Mouse (Mus musculus): ENCODE data around the gene Cpa3.
A peak's percentile ranks its signal among the peaks of the same experiment; 100 is the strongest.

The Cpa3 gene

GRCm38 (mm10) chr3:20242050-20242449 lies at the start of gene Cpa3:
Cpa3 (minus strand) TSS chr3:20242181.
- DNase-seq = no peak

GRCm38 (mm10) chr3:20291370-20291769 lies 49.4 kb upstream of the Cpa3 start:
- no peak for DNase-seq

- no peak for DNase-seq
Observed at GRCm38 (mm10) chr3:20288761-20289160, 46.8 kb upstream of the Cpa3 start.

GRCm38 (mm10) chr3:20281796-20282195 lies 39.8 kb upstream of the Cpa3 start:
- no peak for DNase-seq

- no peak for DNase-seq
Observed at GRCm38 (mm10) chr3:20275633-20276032, 33.7 kb upstream of the Cpa3 start, which contains the start of gene Cpb1. Cpb1 (minus strand) TSS chr3:20275733.

GRCm38 (mm10) chr3:20254566-20255479 lies 12.8 kb upstream of the Cpa3 start:
- DNase-seq = peak in 1 of 2 experiments; percentile 1

- no peak for DNase-seq
Observed at GRCm38 (mm10) chr3:20243913-20244312, 1.9 kb upstream of the Cpa3 start.

GRCm38 (mm10) chr3:20239741-20240140 lies 2.2 kb downstream of the Cpa3 start:
- DNase-seq = no peak

- no peak for DNase-seq
Observed at GRCm38 (mm10) chr3:20236965-20237364, 5.0 kb downstream of the Cpa3 start.

- no peak for DNase-seq
Observed at GRCm38 (mm10) chr3:20229027-20229426, 13.0 kb downstream of the Cpa3 start.

GRCm38 (mm10) chr3:20225429-20225828 lies 16.6 kb downstream of the Cpa3 start:
- DNase-seq = no peak

- no peak for DNase-seq
Observed at GRCm38 (mm10) chr3:20222926-20223698, 18.9 kb downstream of the Cpa3 start.

GRCm38 (mm10) chr3:20222136-20222535 lies 19.8 kb downstream of the Cpa3 start:
- DNase-seq = no peak

- DNase-seq = peak; percentile 70 to 75
Observed at GRCm38 (mm10) chr3:20198869-20199268, 43.1 kb downstream of the Cpa3 start.

- no peak for DNase-seq
Observed at GRCm38 (mm10) chr3:20197878-20198277, 44.1 kb downstream of the Cpa3 start.

- DNase-seq = no peak
Observed at GRCm38 (mm10) chr3:20188976-20189675, 52.9 kb downstream of the Cpa3 start.

GRCm38 (mm10) chr3:20172394-20172793 lies 69.6 kb downstream of the Cpa3 start:
- no peak for DNase-seq

GRCm38 (mm10) chr3:20167487-20167886 lies 74.5 kb downstream of the Cpa3 start:
- DNase-seq = no peak

Data from cerebellum, postnatal 14 days (tissue).